Mouse (Mus musculus): ENCODE data around the gene Cnot11. TPM values are rescaled to one million over a fixed set of nuclear protein-coding genes. Genes with fewer than 3 reads are reported as not detected.

Cnot11 gene
- polyA plus RNA-seq, 2 experiments, result 23.8 to 30.6 TPM

DNA sequence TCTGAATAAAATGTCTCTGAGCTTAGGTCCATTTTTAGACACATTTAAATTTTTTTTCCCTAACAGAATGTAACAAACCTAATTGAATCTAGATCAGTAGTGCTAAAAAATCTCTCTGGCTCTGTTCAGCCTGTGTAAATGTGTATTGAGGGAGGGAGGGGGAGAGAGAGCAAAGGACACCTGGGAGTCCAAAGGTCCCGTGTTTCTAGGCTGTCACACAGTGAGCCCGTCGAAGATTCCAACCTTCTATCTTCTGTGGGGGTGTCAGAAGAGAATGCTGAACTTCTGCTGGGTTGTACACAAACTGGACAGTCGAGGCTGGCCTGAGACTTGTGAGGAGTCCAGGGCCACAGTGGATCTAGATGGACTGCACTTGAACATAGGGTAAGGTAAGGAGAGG lies 57.3 kb downstream of the Cnot11 start:
- no peak overlapping the region for H3K27ac ChIP-seq (replicated peaks; ENCODE audit: low read depth, low read length)
- DNase-seq (ENCODE audit: low spot score) (no peak), ATAC-seq (ENCODE audit: low FRiP score, low read depth) (no peak)
- H3K4me2 ChIP-seq (replicated peaks; ENCODE audit: low read depth, low read length, severe bottlenecking), result no peak overlapping the region
- H3K4me1 ChIP-seq (ENCODE audit: control insufficient read depth, insufficient read depth, low read length), result no peaks in the 10 kb centered on the region
- no peak overlapping the region for H3K9ac ChIP-seq (ENCODE audit: low read depth, low read length, severe bottlenecking)
- H3K27me3 ChIP-seq (ENCODE audit: control insufficient read depth, insufficient read depth, low read length), result no peaks in the 10 kb centered on the region
- no peak overlapping the region for H3K4me3 ChIP-seq (replicated peaks; ENCODE audit: low read length)
- TF ChIP-seq POLR2A (IDR thresholded peaks at IDR 0.05; ENCODE audit: borderline replicate concordance, extremely low read depth, insufficient read depth, insufficient read length), result no peak
- no peaks in the 10 kb centered on the region for H3K9me3 ChIP-seq (ENCODE audit: control insufficient read depth, low read length)
- H3K36me3 ChIP-seq (ENCODE audit: control insufficient read depth, insufficient read depth, low read length), result no peaks in the 10 kb centered on the region
- 74% methylated on average over 4 of the region's 4 CpGs for WGBS

- no peak overlapping the region for H3K4me2 ChIP-seq (replicated peaks; ENCODE audit: low read depth, low read length, severe bottlenecking)
- no peak overlapping the region for H3K27ac ChIP-seq (replicated peaks; ENCODE audit: low read depth, low read length)
- no peaks in the 10 kb centered on the region for H3K27me3 ChIP-seq (ENCODE audit: control insufficient read depth, insufficient read depth, low read length)
- H3K4me3 ChIP-seq (replicated peaks; ENCODE audit: low read length), result no peak overlapping the region
- no peaks in the 10 kb centered on the region for H3K36me3 ChIP-seq (ENCODE audit: control insufficient read depth, insufficient read depth, low read length)
- TF ChIP-seq POLR2A (IDR thresholded peaks at IDR 0.05; ENCODE audit: borderline replicate concordance, extremely low read depth, insufficient read depth, insufficient read length), result no peak
- H3K4me1 ChIP-seq (ENCODE audit: control insufficient read depth, insufficient read depth, low read length), result no peaks in the 10 kb centered on the region
- H3K9ac ChIP-seq (ENCODE audit: low read depth, low read length, severe bottlenecking), result no peak overlapping the region
- DNase-seq (ENCODE audit: low spot score) (no peak), ATAC-seq (ENCODE audit: low FRiP score, low read depth) (no peak)
- 42% methylated on average over 10 of the region's 10 CpGs for WGBS
- H3K9me3 ChIP-seq (ENCODE audit: control insufficient read depth, low read length), result no peaks in the 10 kb centered on the region
These were observed 59.0 kb downstream of the Cnot11 start for GRCm38 (mm10) chr1:39593836-39594235.

Other genes with a start within 250 kb of the Cnot11 start
- 1,032 and 2,613 TPM in 2 replicates for gene Rpl31, start 167.2 kb upstream of the Cnot11 start, polyA plus RNA-seq (2012; rRNA removed)
- 734 and 802 TPM in 2 replicates for gene Rpl31, start 167.2 kb upstream of the Cnot11 start, polyA plus RNA-seq (2014; fragmentation: Nextera tagmentation; extraction: Ambion mirVana)
- gene Tbc1d8, start 56.2 kb upstream of the Cnot11 start, polyA plus RNA-seq (2012; rRNA removed), result 14.3 TPM in 2 replicates
- gene Tbc1d8, start 56.2 kb upstream of the Cnot11 start, polyA plus RNA-seq (2014; fragmentation: Nextera tagmentation; extraction: Ambion mirVana), result 10.7 and 11.5 TPM in 2 replicates
- 27.6 and 29.3 TPM in 2 replicates for gene Rnf149, start 42.4 kb downstream of the Cnot11 start, polyA plus RNA-seq (2012; rRNA removed)
- gene Rnf149, start 42.4 kb downstream of the Cnot11 start, polyA plus RNA-seq (2014; fragmentation: Nextera tagmentation; extraction: Ambion mirVana), result 27.0 and 29.4 TPM in 2 replicates
- 0.12 and 0.14 TPM in 2 replicates for gene Creg2, start 116.5 kb downstream of the Cnot11 start, polyA plus RNA-seq (2012; rRNA removed)
- 0.08 and 0.15 TPM in 2 replicates for gene Creg2, start 116.5 kb downstream of the Cnot11 start, polyA plus RNA-seq (2014; fragmentation: Nextera tagmentation; extraction: Ambion mirVana)
- gene Rfx8, start 186.0 kb downstream of the Cnot11 start, polyA plus RNA-seq (2012; rRNA removed), result 1.00 and 1.2 TPM in 2 replicates
- 0.59 and 0.98 TPM in 2 replicates for gene Rfx8, start 186.0 kb downstream of the Cnot11 start, polyA plus RNA-seq (2014; fragmentation: Nextera tagmentation; extraction: Ambion mirVana)

All from limb, embryonic 14.5 days (tissue).